In the genomic region with DNA sequence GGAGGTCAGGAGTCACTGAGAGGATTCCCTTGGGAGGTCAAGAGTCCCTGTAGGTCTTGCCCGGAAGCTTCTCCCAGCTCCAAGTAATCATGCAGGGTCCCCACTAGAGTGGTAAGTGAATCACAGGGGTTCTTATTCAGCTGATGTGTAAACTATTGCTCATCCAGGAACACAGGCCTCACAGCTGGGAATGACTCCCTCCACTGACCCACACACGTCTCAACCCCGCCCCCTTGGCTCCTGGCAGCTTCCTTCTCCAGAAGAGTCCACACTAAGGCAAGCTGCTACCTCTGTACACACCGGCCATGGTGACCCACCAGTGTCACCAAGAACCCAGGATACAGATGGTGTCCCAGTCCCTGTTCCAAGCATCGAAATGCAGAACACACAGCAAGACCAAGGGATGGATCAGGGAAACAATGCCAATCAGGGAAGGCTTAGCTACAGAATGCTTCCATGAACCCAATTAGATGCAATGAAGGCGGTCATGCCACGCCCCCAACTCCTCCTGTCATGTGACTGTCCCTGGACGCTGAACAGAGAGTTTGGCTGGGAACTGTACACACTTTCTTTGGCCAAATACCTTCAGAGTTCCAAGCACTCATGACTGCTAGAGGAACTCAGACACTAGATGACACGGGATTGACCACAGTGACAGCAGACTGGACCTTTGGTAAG, we compare ENCODE assay signal across 9 mouse cellular contexts. TPM values are rescaled to one million over a fixed set of nuclear protein-coding genes. Genes with fewer than 3 reads are reported as not detected.
A peak's percentile ranks its signal among the peaks of the same experiment; 100 is the strongest.
DNase-seq lines count a peak whose midpoint lies in the region; ATAC-seq lines count a peak whose summit lies in the region.
"Had no signal": no experiment of that assay in that cellular context is flagged by ENCODE, and none has a peak within 500 bp of the region (broad histone marks: within the 10 kb centered on the region; RNA-seq: fewer than 3 reads in every experiment).

No protein-coding gene starts in this region.

- H3K4me2 ChIP-seq in heart, embryonic 12.5 days, result peak overlapping the region; percentile 68
- peak overlapping the region; percentile 79 for H3K4me2 ChIP-seq in liver, embryonic 15.5 days

- peak overlapping the region; percentile 43; the same call in 1 of the 2 replicates for H3K9ac ChIP-seq in heart, embryonic 12.5 days
- H3K9ac ChIP-seq in liver, embryonic 15.5 days, result peak overlapping the region; percentile 62; the same call in 1 of the 2 replicates

- no peaks in the 10 kb centered on the region for H3K9me3 ChIP-seq in heart, embryonic 12.5 days (replicated peaks)
- no peaks in the 10 kb centered on the region for H3K9me3 ChIP-seq in liver, embryonic 15.5 days (replicated peaks)

- H3K36me3 ChIP-seq in heart, embryonic 12.5 days, result peaks cover 8% of the 10 kb centered on the region; the same call in 1 of the 2 replicates
- peaks cover 16% of the 10 kb centered on the region for H3K36me3 ChIP-seq in liver, embryonic 15.5 days (replicated peaks)

- no peaks in the 10 kb centered on the region for H3K27me3 ChIP-seq in heart, embryonic 12.5 days (replicated peaks)
- no peaks in the 10 kb centered on the region for H3K27me3 ChIP-seq in liver, embryonic 15.5 days

- ATAC-seq in heart, embryonic 12.5 days (ENCODE audit: insufficient number of reproducible peaks, low FRiP score), result no peak
- ATAC-seq in liver, embryonic 15.5 days (ENCODE audit: insufficient read depth), result no peak
- no peak for ATAC-seq in erythroid progenitor cell, adult 5-6 weeks (replicated peaks; ENCODE audit: low FRiP score, poor library complexity, severe bottlenecking)

- peak overlapping the region; percentile 89 for H3K27ac ChIP-seq in heart, embryonic 12.5 days (ENCODE audit: poor library complexity, severe bottlenecking)
- H3K27ac ChIP-seq in liver, embryonic 15.5 days (replicated peaks), result peak overlapping the region; percentile 97

- peak; percentile 19 for DNase-seq in left cerebral cortex, postnatal 4 days
- DNase-seq in left cerebral cortex, adult 8-10 months (ENCODE audit: low spot score in 2 of 2), result no peak
- peak; percentile 73 for DNase-seq in adrenal gland, postnatal 25 days
- DNase-seq in c-Kit-positive CD71-positive TER-119-positive erythroid progenitor cells, embryonic 14.5 days (ENCODE audit: low spot score), result no peak
- no peak for DNase-seq in cerebellum, adult 9-10 months

- H3K4me1 ChIP-seq in heart, embryonic 12.5 days (replicated peaks), result peaks cover 85% of the 10 kb centered on the region
- H3K4me1 ChIP-seq in liver, embryonic 15.5 days (replicated peaks), result peaks cover 100% of the 10 kb centered on the region

- intact Hi-C loops in left cerebral cortex, postnatal 4 days (cut with DNase I), result no loop called here

- H3K4me3 ChIP-seq in heart, embryonic 12.5 days, result no peak overlapping the region
- 0 out of 2 replicates have a peak overlapping the region, but pooled peaks have one; percentile 9 for H3K4me3 ChIP-seq in liver, embryonic 15.5 days (replicated peaks)

- WGBS in heart, embryonic 12.5 days, result 56% methylated on average over 9 of the region's 9 CpGs
- WGBS in liver, embryonic 15.5 days (ENCODE audit: insufficient replicate concordance), result 60% methylated on average over 9 of the region's 9 CpGs

RNA-seq across cellular contexts. Expression of gene Ssh1, which starts 18.0 kb away (rescaled TPM):
- total RNA-seq in left cerebral cortex, postnatal 4 days (2021), result 10 to 100 TPM; 36.1 to 36.9 TPM
- total RNA-seq in left cerebral cortex, adult 8-10 months (2022), result 10 to 100 TPM; 25.6 to 29.5 (median 27.1) TPM
- total RNA-seq in adrenal gland, postnatal 25 days (2021), result 18.9 and 22.7 TPM in 2 replicates
- polyA plus RNA-seq in heart, embryonic 12.5 days (2016; fragmentation: Nextera tagmentation; extraction: Ambion mirVana), result 19.0 and 21.4 TPM in 2 replicates
- 6.6 and 7.4 TPM in 2 replicates for polyA plus RNA-seq in liver, embryonic 15.5 days (2015; fragmentation: Nextera tagmentation; extraction: Ambion mirVana)
- total RNA-seq in erythroid progenitor cell, adult 5-6 weeks (2015; ENCODE audit: low replicate concordance), result 21.3 and 31.9 TPM in 2 replicates
- total RNA-seq in erythroid progenitor cell, adult 5-6 weeks (2017; ENCODE audit: low replicate concordance), result 30.9 and 43.1 TPM in 2 replicates

RNA-seq across cellular contexts. Expression of gene Dao, which starts 27.8 kb away (rescaled TPM):
- not detected for total RNA-seq in left cerebral cortex, postnatal 4 days (2021)
- total RNA-seq in left cerebral cortex, adult 8-10 months (2022), result under 1 TPM in 1 of 4 experiments, not detected in 3; 0.30 TPM
- total RNA-seq in adrenal gland, postnatal 25 days (2021), result not detected in 2 replicates
- not detected in 2 replicates for polyA plus RNA-seq in heart, embryonic 12.5 days (2016; fragmentation: Nextera tagmentation; extraction: Ambion mirVana)
- not detected in 2 replicates for polyA plus RNA-seq in liver, embryonic 15.5 days (2015; fragmentation: Nextera tagmentation; extraction: Ambion mirVana)
- total RNA-seq in erythroid progenitor cell, adult 5-6 weeks (2015; ENCODE audit: low replicate concordance), result not detected in 2 replicates
- total RNA-seq in erythroid progenitor cell, adult 5-6 weeks (2017; ENCODE audit: low replicate concordance), result not detected in 2 replicates
- polyA plus RNA-seq: neural tube, embryonic 14.5 days had no signal

Comparison
In these comparisons a context has a peak if more than half of its experiments do, and no peak if none do; other contexts are left out.
1. DNase-seq: peak in left cerebral cortex, postnatal 4 days (single experiment) and adrenal gland, postnatal 25 days (single experiment); none in left cerebral cortex, adult 8-10 months (0 of 2), c-Kit-positive CD71-positive TER-119-positive erythroid progenitor cells, embryonic 14.5 days (single experiment) and cerebellum, adult 9-10 months (single experiment).